Mouse (Mus musculus) forebrain, postnatal 0 days (tissue): ENCODE results near the gene Smtn. TPM values are rescaled to one million over a fixed set of nuclear protein-coding genes. Genes with fewer than 3 reads are reported as not detected.

Source experiments
- ATAC-seq: fragments of 200-750 bp; cut with Nextera tagmentation; 2 replicates; pipeline ENCODE4 v1.8.0; 2017; ENCODE audit warnings: mild to moderate bottlenecking, moderate library complexity
- DNase-seq: peaks from one replicate; pipeline ENCODE4 v3.0.0-alpha.2; 2015
- H3K27ac ChIP-seq: fragments of 300-500 bp; sonication (generic); 2 replicates; pipeline ENCODE4 v1.5.1; 2014; ENCODE audit warnings: low read depth, mild to moderate bottlenecking, antibody characterized with exemption, low read length, moderate library complexity, mixed read lengths
- H3K27me3 ChIP-seq: fragments of 300-500 bp; sonication (generic); 2 replicates; pipeline ENCODE4 v1.6.1; 2014; ENCODE audit warnings: mild to moderate bottlenecking, low read length, mixed read lengths; ENCODE audit not compliant: insufficient read depth
- H3K36me3 ChIP-seq: fragments of 300-500 bp; sonication (generic); 2 replicates; pipeline ENCODE4 v1.6.1; 2014; ENCODE audit warnings: mild to moderate bottlenecking, moderate library complexity; ENCODE audit not compliant: insufficient read depth
- H3K4me1 ChIP-seq: fragments of 300-500 bp; sonication (generic); 2 replicates; pipeline ENCODE4 v1.6.1; 2014; ENCODE audit warnings: antibody characterized with exemption; ENCODE audit not compliant: insufficient read depth
- H3K4me2 ChIP-seq: fragments of 300-500 bp; sonication (generic); 2 replicates; pipeline ENCODE4 v1.6.1; 2014; ENCODE audit warnings: low read depth, mild to moderate bottlenecking, moderate library complexity
- H3K4me3 ChIP-seq: fragments of 300-500 bp; sonication (generic); 2 replicates; pipeline ENCODE4 v1.5.1; 2014; ENCODE audit warnings: low read depth, low read length, mixed read lengths
- H3K9ac ChIP-seq: fragments of 300-500 bp; sonication (generic); 2 replicates; pipeline ENCODE4 v1.6.1; 2014; ENCODE audit warnings: mild to moderate bottlenecking
- H3K9me3 ChIP-seq: fragments of 300-500 bp; sonication (generic); 2 replicates; pipeline ENCODE4 v1.6.1; 2016; ENCODE audit warnings: low read length
- CTCF ChIP-seq: sonication (generic); IDR thresholded peaks from 2 replicates; pipeline ENCODE4 v1.5.1; 2016; ENCODE audit warnings: antibody characterized with exemption, control low read depth, low read depth
- WGBS: fragments of 180-500 bp; shearing (Covaris S2); extraction: QIAGEN DNeasy Blood & Tissue Kit; methylation state at CpG from one replicate; pipeline ENCODE4 v1.1.7; 2014; 5-methylcytosine and 5-hydroxymethylcytosine counted together
- polyA plus RNA-seq: library from polyadenylated mRNA; unstranded; fragments of >200 nt; fragmentation: Nextera tagmentation; extraction: Ambion mirVana; gene quantifications from 2 replicates; pipeline ENCODE4 v1.2.1, GENCODE M21; 2015
- total RNA-seq: library from RNA; depleted of rRNA; stranded (reverse); fragments of >200 nt; gene quantifications from 2 replicates; pipeline ENCODE4 v1.2.3, GENCODE M21; 2014

Smtn gene
- total and polyA plus RNA-seq, 2 experiments from 2014 or later: 7.9 to 8.7 TPM

- no peak for TF ChIP-seq CTCF
- no peaks in the 10 kb centered on the region for H3K9me3 ChIP-seq
- H3K36me3 ChIP-seq: no peaks in the 10 kb centered on the region; the same call in 1 of the 2 replicates
- WGBS: 91% methylated on average over 23 of the region's 23 CpGs
- no peak overlapping the region for H3K9ac ChIP-seq
- no peak overlapping the region for H3K4me3 ChIP-seq
- no peaks in the 10 kb centered on the region for H3K27me3 ChIP-seq
- 0 out of 2 replicates have a peak, but pooled peaks cover 3% of the 10 kb centered on the region for H3K4me1 ChIP-seq
- no peak overlapping the region for H3K27ac ChIP-seq
- ATAC-seq (no peak), DNase-seq (no peak)
- H3K4me2 ChIP-seq: no peak overlapping the region
Measured at GRCm38 (mm10) chr11:3521339-3522224, 18.8 kb downstream of the Smtn start.

DNA sequence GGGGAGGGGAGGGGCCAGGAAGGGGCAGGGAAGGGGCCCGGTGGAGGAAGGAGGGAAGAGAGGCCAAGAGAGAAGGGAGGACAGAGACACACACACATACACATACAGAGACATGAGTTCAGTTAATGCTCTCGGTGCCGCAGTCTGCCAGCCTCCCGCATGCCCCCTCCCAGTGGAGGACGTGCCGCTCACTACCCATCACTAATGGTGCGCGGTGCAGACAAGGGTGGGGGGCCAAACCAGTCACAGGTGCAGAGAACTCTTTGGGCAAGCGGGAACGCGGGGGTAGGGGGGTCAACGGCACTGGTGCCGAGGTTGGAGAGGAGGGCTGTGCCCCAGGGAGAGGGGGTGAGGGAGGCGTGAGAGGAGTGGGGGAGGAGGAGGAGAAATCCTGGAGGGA lies 19.5 kb downstream of the Smtn start:
- DNase-seq (no peak), ATAC-seq (no peak)
- no peak overlapping the region for H3K4me3 ChIP-seq
- no peak overlapping the region for H3K27ac ChIP-seq
- no peak overlapping the region for H3K9ac ChIP-seq
- H3K36me3 ChIP-seq: no peaks in the 10 kb centered on the region; the same call in 1 of the 2 replicates
- no peak for TF ChIP-seq CTCF
- 76% methylated on average over 14 of the region's 14 CpGs for WGBS
- H3K4me2 ChIP-seq: no peak overlapping the region
- no peaks in the 10 kb centered on the region for H3K9me3 ChIP-seq
- 0 out of 2 replicates have a peak, but pooled peaks cover 3% of the 10 kb centered on the region for H3K4me1 ChIP-seq
- no peaks in the 10 kb centered on the region for H3K27me3 ChIP-seq

DNA sequence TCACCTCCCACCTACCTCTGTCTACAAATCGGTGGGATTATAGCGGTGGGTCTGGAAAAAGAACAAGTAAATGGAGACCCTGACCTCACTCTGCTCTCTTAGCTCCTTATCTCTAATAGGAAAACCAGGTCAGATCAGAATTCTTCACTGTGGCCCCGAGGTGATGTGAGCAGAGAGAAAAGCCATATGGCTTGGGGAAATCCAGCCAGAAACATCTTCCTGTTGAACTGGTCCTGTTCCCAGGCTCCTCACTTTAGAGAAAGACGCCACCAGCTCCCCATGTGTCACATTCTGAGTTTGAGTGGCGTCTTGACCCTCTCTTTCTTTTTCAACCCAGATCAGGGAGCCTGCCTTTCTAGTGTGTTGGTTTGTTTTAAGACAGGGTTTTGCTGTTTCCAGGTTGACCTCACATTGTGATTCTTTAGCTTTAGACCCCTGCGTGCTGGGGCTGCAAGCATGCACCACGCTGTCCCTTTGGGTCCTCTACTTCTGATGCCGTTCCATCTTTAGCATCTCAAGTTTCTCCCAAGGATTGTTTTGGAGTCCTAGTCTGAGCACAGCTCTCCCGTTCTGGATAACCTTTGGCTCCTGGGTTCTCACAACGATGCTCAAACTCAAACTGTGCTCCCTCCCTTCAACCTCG lies 20.5 kb downstream of the Smtn start:
- no peak overlapping the region for H3K4me2 ChIP-seq
- no peak overlapping the region for H3K27ac ChIP-seq
- H3K9me3 ChIP-seq: no peaks in the 10 kb centered on the region
- WGBS: 86% methylated on average over 11 of the region's 11 CpGs
- H3K4me3 ChIP-seq: no peak overlapping the region
- H3K27me3 ChIP-seq: no peaks in the 10 kb centered on the region
- ATAC-seq (no peak), DNase-seq (no peak)
- TF ChIP-seq CTCF: no peak
- no peak overlapping the region for H3K9ac ChIP-seq
- no peaks in the 10 kb centered on the region; the same call in 1 of the 2 replicates for H3K36me3 ChIP-seq
- H3K4me1 ChIP-seq: 0 out of 2 replicates have a peak, but pooled peaks cover 3% of the 10 kb centered on the region

DNA sequence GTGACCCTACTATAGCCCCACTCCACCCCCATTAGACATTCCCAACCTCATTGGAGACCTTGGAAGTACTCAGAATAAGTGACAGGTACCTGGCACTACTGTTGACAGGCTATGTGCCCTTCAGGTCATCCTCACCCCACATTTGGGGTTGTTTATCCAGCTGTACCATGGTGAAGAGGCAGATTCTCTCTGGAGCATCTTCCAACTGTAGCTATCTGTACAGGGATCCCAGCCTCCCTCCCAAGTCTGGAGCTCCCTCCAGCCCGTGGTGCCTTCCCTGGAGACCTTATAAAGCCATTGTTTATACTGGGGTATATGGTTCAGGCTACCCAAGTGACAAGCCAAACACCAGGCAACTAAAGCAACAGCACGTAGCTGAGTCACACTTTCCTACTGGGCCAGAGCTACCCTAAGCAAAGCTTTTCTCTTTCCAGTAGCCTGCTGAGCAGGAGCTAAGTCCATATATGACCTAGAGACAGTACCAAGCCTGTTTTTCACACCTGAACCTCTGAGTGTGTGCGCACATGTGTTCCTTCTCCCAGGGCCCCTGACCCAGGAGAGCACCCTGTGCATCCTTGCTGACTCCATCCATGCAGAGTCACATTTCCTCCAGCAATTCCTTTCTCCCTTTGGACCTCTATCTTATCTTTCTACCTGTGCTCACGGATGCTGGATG lies 21.2 kb downstream of the Smtn start:
- no peak overlapping the region for H3K9ac ChIP-seq
- H3K27ac ChIP-seq: no peak overlapping the region
- TF ChIP-seq CTCF: no peak
- ATAC-seq (no peak), DNase-seq (no peak)
- H3K27me3 ChIP-seq: no peaks in the 10 kb centered on the region
- H3K4me1 ChIP-seq: 0 out of 2 replicates have a peak, but pooled peaks cover 5% of the 10 kb centered on the region
- no peaks in the 10 kb centered on the region; the same call in 1 of the 2 replicates for H3K36me3 ChIP-seq
- H3K4me2 ChIP-seq: no peak overlapping the region
- no peaks in the 10 kb centered on the region for H3K9me3 ChIP-seq
- H3K4me3 ChIP-seq: no peak overlapping the region
- 77% methylated on average over 4 of the region's 4 CpGs for WGBS

- 50% methylated on average over 13 of the region's 13 CpGs for WGBS
- no peak for DNase-seq
Measured at GRCm38 (mm10) chr11:3517846-3518732, 22.3 kb downstream of the Smtn start.

More at GRCm38 (mm10) chr11:3517846-3518732, 22.3 kb downstream of the Smtn start:
- H3K27me3 ChIP-seq: no peaks in the 10 kb centered on the region
- no peak overlapping the region for H3K27ac ChIP-seq
- H3K4me1 ChIP-seq: 0 out of 2 replicates have a peak, but pooled peaks cover 10% of the 10 kb centered on the region
- no peak overlapping the region for H3K9ac ChIP-seq
- no peaks in the 10 kb centered on the region for H3K9me3 ChIP-seq
- no peaks in the 10 kb centered on the region; the same call in 1 of the 2 replicates for H3K36me3 ChIP-seq
- no peak for TF ChIP-seq CTCF
- no peak for ATAC-seq
- peak overlapping the region; percentile 70 for H3K4me2 ChIP-seq
- peak overlapping the region; percentile 37; the same call in 1 of the 2 replicates for H3K4me3 ChIP-seq
